In the genomic region with DNA sequence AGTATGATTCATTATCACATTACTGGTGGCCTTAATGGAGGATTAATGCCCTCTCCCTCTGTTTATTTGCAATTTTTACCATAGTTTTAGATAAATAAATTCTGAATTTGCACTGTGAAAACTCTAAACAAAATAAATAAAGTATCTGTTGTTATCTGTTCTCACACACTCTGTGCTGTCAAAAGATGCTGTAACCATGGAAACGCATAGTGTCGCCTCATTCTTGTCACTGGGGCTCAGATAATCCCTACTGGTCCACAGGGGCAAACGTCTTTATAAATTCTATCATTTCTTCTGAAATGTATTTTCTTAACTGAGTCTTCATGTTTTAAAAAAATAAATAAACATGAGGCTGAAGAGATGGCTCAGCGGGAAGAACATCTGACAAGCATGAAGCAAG, we compare ENCODE assay signal across 36 mouse cellular contexts. TPM values are rescaled to one million over a fixed set of nuclear protein-coding genes. Genes with fewer than 3 reads are reported as not detected.
"Had no signal": no experiment of that assay in that cellular context is flagged by ENCODE, and none has a peak within 500 bp of the region (broad histone marks: within the 10 kb centered on the region; RNA-seq: fewer than 3 reads in every experiment).

No protein-coding gene starts in this region.

- H3K27me3 ChIP-seq: heart, embryonic 13.5 days; heart, embryonic 15.5 days; hindbrain, embryonic 12.5 days; intestine, embryonic 15.5 days; limb, embryonic 13.5 days; limb, embryonic 15.5 days; liver, embryonic 12.5 days had no signal

- DNase-seq: gastrocnemius, adult 2 months; gastrocnemius, postnatal 10 days; gastrocnemius, postnatal 25 days; heart, adult 2 months; heart, postnatal 14 days; heart, postnatal 4 days; kidney, adult 18-20 months; kidney, adult 8-10 months; kidney, postnatal 10 days; kidney, postnatal 25 days; kidney, postnatal 4 days; left cerebral cortex, postnatal 4 days had no signal

- H3K9ac ChIP-seq: heart, embryonic 13.5 days; heart, embryonic 15.5 days; hindbrain, embryonic 12.5 days; hindbrain, embryonic 14.5 days; intestine, embryonic 15.5 days; limb, embryonic 13.5 days; limb, embryonic 15.5 days; liver, embryonic 12.5 days; liver, embryonic 14.5 days had no signal

- H3K4me3 ChIP-seq: gastrocnemius, adult 2 months; heart, adult 2 months; heart, embryonic 13.5 days; heart, embryonic 15.5 days; hindbrain, embryonic 10.5 days; hindbrain, embryonic 12.5 days; intestine, embryonic 15.5 days; layer of hippocampus, adult 2 months; left cerebral cortex, adult 2 months; limb, embryonic 13.5 days; limb, embryonic 15.5 days; liver, embryonic 12.5 days had no signal

- H3K27ac ChIP-seq: gastrocnemius, adult 2 months; heart, adult 2 months; heart, embryonic 13.5 days; heart, embryonic 15.5 days; hindbrain, embryonic 10.5 days; hindbrain, embryonic 12.5 days; hindbrain, embryonic 14.5 days; intestine, embryonic 15.5 days; layer of hippocampus, adult 2 months; left cerebral cortex, adult 2 months; limb, embryonic 13.5 days; limb, embryonic 15.5 days; liver, embryonic 12.5 days; liver, embryonic 14.5 days had no signal

- H3K36me3 ChIP-seq: heart, embryonic 13.5 days; heart, embryonic 15.5 days; hindbrain, embryonic 10.5 days; hindbrain, embryonic 12.5 days; intestine, embryonic 15.5 days; limb, embryonic 13.5 days; limb, embryonic 15.5 days; liver, embryonic 12.5 days had no signal

- H3K9me3 ChIP-seq: heart, embryonic 13.5 days; heart, embryonic 15.5 days; hindbrain, embryonic 10.5 days; hindbrain, embryonic 12.5 days; intestine, embryonic 15.5 days; limb, embryonic 13.5 days; limb, embryonic 15.5 days; liver, embryonic 12.5 days had no signal

- H3K4me2 ChIP-seq: heart, embryonic 11.5 days; heart, embryonic 13.5 days; heart, embryonic 15.5 days; hindbrain, embryonic 12.5 days; hindbrain, embryonic 14.5 days; intestine, embryonic 15.5 days; limb, embryonic 13.5 days; limb, embryonic 15.5 days; liver, embryonic 12.5 days had no signal

- H3K4me1 ChIP-seq: heart, embryonic 13.5 days; heart, embryonic 15.5 days; intestine, embryonic 15.5 days; limb, embryonic 15.5 days; liver, embryonic 12.5 days had no signal

- ATAC-seq: hindbrain, embryonic 16.5 days; inflammation-experienced regulatory T-cells, adult 6 months; intestine, embryonic 15.5 days; intestine, postnatal 0 days; liver, embryonic 12.5 days had no signal

RNA-seq across cellular contexts. Expression of a gene that starts 51.5 kb away (rescaled TPM):
- total RNA-seq: gastrocnemius, adult 2 months; gastrocnemius, postnatal 10 days; gastrocnemius, postnatal 25 days; gastrocnemius, postnatal 4 days; granulocyte monocyte progenitor cell, adult 5-6 weeks; heart, postnatal 14 days; layer of hippocampus, adult 2 months; layer of hippocampus, postnatal 10 days; layer of hippocampus, postnatal 25 days; left cerebral cortex, adult 2 months; left cerebral cortex, postnatal 25 days; left cerebral cortex, postnatal 4 days; liver, adult 2 months had no signal
- polyA plus RNA-seq: heart, embryonic 11.5 days; heart, embryonic 13.5 days; heart, embryonic 15.5 days; heart, postnatal 0 days; hindbrain, embryonic 10.5 days; hindbrain, embryonic 12.5 days; hindbrain, embryonic 14.5 days; hindbrain, embryonic 16.5 days; inflammation-experienced regulatory T-cells, adult 6 months; limb, embryonic 11.5 days; limb, embryonic 13.5 days; limb, embryonic 15.5 days; liver, adult 2 months had no signal
